Mouse (Mus musculus): ENCODE measurements around the gene Gopc. TPM values are rescaled to one million over a fixed set of nuclear protein-coding genes. Genes with fewer than 3 reads are reported as not detected.
"Not testable (repeated sequence)": the region's sequence is repeated elsewhere in the genome, so short reads cannot be mapped to it uniquely, and the experiment has no call there.

Gopc gene
- polyA plus RNA-seq, 1 experiment from 2014 or later, result 18.5 TPM

GRCm38 (mm10) chr10:52321918-52322317, 60.0 kb downstream of the Gopc start:
- Histone ChIP-seq H3K27ac (no peak overlapping the region), H3K36me3 (ENCODE audit: insufficient read depth, low read length) (peaks cover 27% of the 10 kb centered on the region), H3K9ac (ENCODE audit: low read depth, low read length) (no peak overlapping the region), H3K9me3 (replicated peaks; ENCODE audit: low read length) (no peaks in the 10 kb centered on the region), H3K27me3 (ENCODE audit: insufficient read depth, low read length) (no peaks in the 10 kb centered on the region), H3K4me1 (replicated peaks; ENCODE audit: insufficient read depth, low read length) (no peaks in the 10 kb centered on the region), H3K4me3 (replicated peaks; ENCODE audit: low read depth, low read length) (no peak overlapping the region), H3K4me2 (ENCODE audit: low read length) (no peak overlapping the region)
- ATAC-seq (replicated peaks; ENCODE audit: low FRiP score, low read depth) (no peak), DNase-seq (ENCODE audit: low spot score) (peak; percentile 7)
- 97% methylated on average over 3 of the region's 3 CpGs for WGBS
- no peak for TF ChIP-seq CTCF (IDR thresholded peaks at IDR 0.05; ENCODE audit: low read depth)

DNA sequence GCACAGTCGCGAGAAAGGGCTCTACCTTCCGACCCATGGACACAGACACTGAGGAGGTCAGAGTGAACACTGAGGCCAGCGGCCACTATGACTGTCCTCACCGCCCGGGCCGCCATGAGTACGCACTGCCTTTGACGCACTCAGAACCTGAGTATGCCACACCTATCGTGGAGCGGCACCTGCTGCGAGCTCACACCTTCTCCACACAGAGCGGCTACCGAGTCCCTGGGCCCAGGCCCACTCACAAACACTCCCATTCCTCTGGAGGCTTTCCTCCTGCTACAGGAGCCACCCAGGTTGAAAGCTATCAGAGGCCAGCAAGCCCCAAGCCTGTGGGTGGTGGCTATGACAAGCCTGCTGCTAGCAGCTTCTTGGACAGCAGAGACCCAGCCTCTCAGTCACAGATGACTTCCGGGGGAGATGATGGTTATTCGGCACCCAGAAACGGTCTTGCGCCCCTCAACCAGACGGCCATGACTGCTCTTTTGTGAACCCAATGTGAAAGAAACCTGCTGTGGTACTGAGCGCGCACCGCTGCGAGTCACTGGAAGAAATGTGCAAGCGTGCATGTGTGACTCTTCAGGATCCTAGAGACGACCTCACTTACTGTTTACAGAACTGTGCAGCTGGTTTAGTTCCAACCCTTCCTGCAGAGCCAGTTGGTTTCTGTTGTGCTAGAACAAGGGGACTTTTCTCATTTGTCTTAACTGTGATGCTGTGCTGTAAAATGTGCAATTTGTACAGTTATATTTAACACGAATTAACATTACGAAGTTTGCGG, 62.2 kb downstream of the Gopc start:
- H3K27me3 ChIP-seq (ENCODE audit: insufficient read depth, low read length), result no peaks in the 10 kb centered on the region
- H3K36me3 ChIP-seq (ENCODE audit: insufficient read depth, low read length), result peaks cover 31% of the 10 kb centered on the region
- TF ChIP-seq CTCF (IDR thresholded peaks at IDR 0.05; ENCODE audit: low read depth), result no peak
- H3K9me3 ChIP-seq (replicated peaks; ENCODE audit: low read length), result no peaks in the 10 kb centered on the region
- no peak overlapping the region for H3K9ac ChIP-seq (ENCODE audit: low read depth, low read length)
- H3K4me3 ChIP-seq (replicated peaks; ENCODE audit: low read depth, low read length), result no peak overlapping the region
- ATAC-seq (replicated peaks; ENCODE audit: low FRiP score, low read depth), result no peak
- H3K4me1 ChIP-seq (replicated peaks; ENCODE audit: insufficient read depth, low read length), result no peaks in the 10 kb centered on the region
- no peak overlapping the region for H3K27ac ChIP-seq
- DNase-seq (ENCODE audit: low spot score), result no peak
- WGBS, result 91% methylated on average over 28 of the region's 28 CpGs
- H3K4me2 ChIP-seq (ENCODE audit: low read length), result no peak overlapping the region

- H3K4me2 ChIP-seq (ENCODE audit: low read length), result no peak overlapping the region
- H3K9me3 ChIP-seq (replicated peaks; ENCODE audit: low read length), result no peaks in the 10 kb centered on the region
- TF ChIP-seq CTCF (IDR thresholded peaks at IDR 0.05; ENCODE audit: low read depth), result no peak
- H3K27ac ChIP-seq, result 0 out of 2 replicates have a peak overlapping the region, but pooled peaks have one; percentile 42
- H3K36me3 ChIP-seq (ENCODE audit: insufficient read depth, low read length), result peaks cover 18% of the 10 kb centered on the region; the same call in 1 of the 2 replicates
- H3K27me3 ChIP-seq (ENCODE audit: insufficient read depth, low read length), result no peaks in the 10 kb centered on the region
- no peak overlapping the region for H3K9ac ChIP-seq (ENCODE audit: low read depth, low read length)
- DNase-seq (ENCODE audit: low spot score) (peak; percentile 80), ATAC-seq (replicated peaks; ENCODE audit: low FRiP score, low read depth) (peak; percentile 49; the same call in 1 of the 2 replicates)
- H3K4me3 ChIP-seq (replicated peaks; ENCODE audit: low read depth, low read length), result no peak overlapping the region
- 0 out of 2 replicates have a peak, but pooled peaks cover 6% of the 10 kb centered on the region for H3K4me1 ChIP-seq (replicated peaks; ENCODE audit: insufficient read depth, low read length)
- 38% methylated on average over 8 of the region's 8 CpGs for WGBS
These were observed 72.7 kb downstream of the Gopc start for GRCm38 (mm10) chr10:52309196-52309595.

GRCm38 (mm10) chr10:52304574-52304973, 77.3 kb downstream of the Gopc start:
- no peak overlapping the region for H3K9ac ChIP-seq (ENCODE audit: low read depth, low read length)
- 59% methylated on average over 7 of the region's 7 CpGs for WGBS
- ATAC-seq (replicated peaks; ENCODE audit: low FRiP score, low read depth), result no peak
- no peak for DNase-seq (ENCODE audit: low spot score)
- H3K27me3 ChIP-seq (ENCODE audit: insufficient read depth, low read length), result no peaks in the 10 kb centered on the region
- H3K27ac ChIP-seq, result no peak overlapping the region
- H3K9me3 ChIP-seq (replicated peaks; ENCODE audit: low read length), result no peaks in the 10 kb centered on the region
- H3K4me3 ChIP-seq (replicated peaks; ENCODE audit: low read depth, low read length), result no peak overlapping the region
- H3K36me3 ChIP-seq (ENCODE audit: insufficient read depth, low read length), result peaks cover 7% of the 10 kb centered on the region; the same call in 1 of the 2 replicates
- TF ChIP-seq CTCF (IDR thresholded peaks at IDR 0.05; ENCODE audit: low read depth), result no peak
- H3K4me1 ChIP-seq (replicated peaks; ENCODE audit: insufficient read depth, low read length), result 0 out of 2 replicates have a peak, but pooled peaks cover 4% of the 10 kb centered on the region
- no peak overlapping the region for H3K4me2 ChIP-seq (ENCODE audit: low read length)

DNA sequence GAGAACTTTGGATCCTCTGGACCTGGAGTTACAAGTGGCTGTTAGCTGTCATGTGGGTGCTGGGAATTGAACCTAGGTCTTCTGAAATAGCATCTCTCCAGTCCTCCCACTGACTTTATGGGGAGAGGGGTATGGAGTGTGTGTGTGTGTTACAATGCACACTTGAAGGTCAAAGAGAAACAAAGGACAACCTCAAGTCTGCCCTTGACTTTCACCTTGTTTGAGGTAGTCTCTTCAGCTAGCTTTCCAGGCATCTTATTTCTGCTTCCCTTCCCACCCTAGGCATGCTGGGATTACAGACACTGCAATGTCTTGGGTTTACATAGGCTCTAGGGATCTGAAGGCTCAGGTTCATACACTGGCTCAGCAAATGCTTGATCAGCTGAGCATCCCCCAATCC, 79.7 kb downstream of the Gopc start:
- DNase-seq (ENCODE audit: low spot score), result no peak

GRCm38 (mm10) chr10:52301766-52302165, 80.2 kb downstream of the Gopc start:
- no peaks in the 10 kb centered on the region for H3K4me1 ChIP-seq (replicated peaks; ENCODE audit: insufficient read depth, low read length)
- DNase-seq (ENCODE audit: low spot score), result no peak
- ATAC-seq (replicated peaks; ENCODE audit: low FRiP score, low read depth), result no peak
- no peaks in the 10 kb centered on the region for H3K9me3 ChIP-seq (replicated peaks; ENCODE audit: low read length)
- 96% methylated on average over 4 of the region's 4 CpGs for WGBS
- H3K9ac ChIP-seq (ENCODE audit: low read depth, low read length), result no peak overlapping the region
- TF ChIP-seq CTCF (IDR thresholded peaks at IDR 0.05; ENCODE audit: low read depth), result no peak
- no peak overlapping the region for H3K4me3 ChIP-seq (replicated peaks; ENCODE audit: low read depth, low read length)
- H3K27ac ChIP-seq, result no peak overlapping the region
- no peak overlapping the region for H3K4me2 ChIP-seq (ENCODE audit: low read length)
- peaks cover 7% of the 10 kb centered on the region; the same call in 1 of the 2 replicates for H3K36me3 ChIP-seq (ENCODE audit: insufficient read depth, low read length)
- H3K27me3 ChIP-seq (ENCODE audit: insufficient read depth, low read length), result no peaks in the 10 kb centered on the region

More for the DNA sequence above, 79.7 kb downstream of the Gopc start:
- ATAC-seq (replicated peaks; ENCODE audit: low FRiP score, low read depth), result no peak
- H3K27me3 ChIP-seq (ENCODE audit: insufficient read depth, low read length), result no peaks in the 10 kb centered on the region
- peaks cover 7% of the 10 kb centered on the region; the same call in 1 of the 2 replicates for H3K36me3 ChIP-seq (ENCODE audit: insufficient read depth, low read length)
- no peaks in the 10 kb centered on the region for H3K9me3 ChIP-seq (replicated peaks; ENCODE audit: low read length)
- no peaks in the 10 kb centered on the region for H3K4me1 ChIP-seq (replicated peaks; ENCODE audit: insufficient read depth, low read length)
- H3K4me3 ChIP-seq (replicated peaks; ENCODE audit: low read depth, low read length), result no peak overlapping the region
- no peak overlapping the region for H3K27ac ChIP-seq
- H3K4me2 ChIP-seq (ENCODE audit: low read length), result no peak overlapping the region
- no peak overlapping the region for H3K9ac ChIP-seq (ENCODE audit: low read depth, low read length)
- no peak for TF ChIP-seq CTCF (IDR thresholded peaks at IDR 0.05; ENCODE audit: low read depth)

DNA sequence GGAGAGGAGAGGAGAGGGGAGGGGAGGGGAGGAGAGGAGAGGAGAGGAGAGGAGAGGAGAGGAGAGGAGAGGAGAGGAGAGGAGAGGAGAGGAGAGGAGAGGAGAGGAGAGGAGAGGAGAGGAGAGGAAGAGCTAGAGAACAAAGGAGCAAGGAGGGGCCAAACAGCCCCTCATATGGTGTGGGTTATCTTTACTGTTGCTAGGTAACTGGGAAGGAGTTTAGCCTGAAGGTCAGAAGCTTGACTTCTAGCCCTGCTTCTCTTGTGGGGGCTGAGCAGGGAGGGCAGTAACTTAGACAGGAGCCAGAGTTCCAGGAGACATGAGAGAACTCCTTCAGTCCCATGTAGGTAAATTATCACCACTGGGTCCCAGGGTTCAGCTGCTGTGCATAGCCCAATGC, 83.4 kb downstream of the Gopc start:
- H3K4me1 ChIP-seq (replicated peaks; ENCODE audit: insufficient read depth, low read length); ATAC-seq (replicated peaks; ENCODE audit: low FRiP score, low read depth); H3K9me3 ChIP-seq (replicated peaks; ENCODE audit: low read length); H3K27me3 ChIP-seq (ENCODE audit: insufficient read depth, low read length); H3K4me2 ChIP-seq (ENCODE audit: low read length); DNase-seq (ENCODE audit: low spot score); H3K4me3 ChIP-seq (replicated peaks; ENCODE audit: low read depth, low read length); H3K27ac ChIP-seq; H3K36me3 ChIP-seq (ENCODE audit: insufficient read depth, low read length); H3K9ac ChIP-seq (ENCODE audit: low read depth, low read length): not testable (repeated sequence)
